Mouse (Mus musculus): ENCODE measurements around the gene Gramd4. TPM values are rescaled to one million over a fixed set of nuclear protein-coding genes. Genes with fewer than 3 reads are reported as not detected.

The Gramd4 gene
- polyA plus RNA-seq, 1 experiment from 2014 or later: 6.8 TPM

GRCm38 (mm10) chr15:86122261-86122949, 64.9 kb downstream of the Gramd4 start:
- no peak overlapping the region for H3K27ac ChIP-seq
- no peak for DNase-seq
- H3K9ac ChIP-seq: no peak overlapping the region
- peaks cover 25% of the 10 kb centered on the region for H3K4me1 ChIP-seq (replicated peaks)
- ATAC-seq (ENCODE audit: low read depth): no peak
- peaks cover 79% of the 10 kb centered on the region for H3K36me3 ChIP-seq
- H3K4me2 ChIP-seq: no peak overlapping the region
- H3K27me3 ChIP-seq: no peaks in the 10 kb centered on the region
- no peaks in the 10 kb centered on the region for H3K9me3 ChIP-seq (replicated peaks)
- H3K4me3 ChIP-seq (replicated peaks): no peak overlapping the region
- 86% methylated on average over 9 of the region's 9 CpGs for WGBS (ENCODE audit: insufficient replicate concordance)

- H3K4me3 ChIP-seq (replicated peaks): no peak overlapping the region
- peaks cover 86% of the 10 kb centered on the region for H3K36me3 ChIP-seq
- H3K4me1 ChIP-seq (replicated peaks): peaks cover 18% of the 10 kb centered on the region
- peak; percentile 28 for DNase-seq
- 52% methylated on average over 4 of the region's 4 CpGs for WGBS (ENCODE audit: insufficient replicate concordance)
- H3K4me2 ChIP-seq: no peak overlapping the region
- H3K9ac ChIP-seq: no peak overlapping the region
- H3K9me3 ChIP-seq (replicated peaks): no peaks in the 10 kb centered on the region
- 0 out of 2 replicates have a peak overlapping the region, but pooled peaks have one; percentile 4 for H3K27ac ChIP-seq
- peak; percentile 75 for ATAC-seq (ENCODE audit: low read depth)
- H3K27me3 ChIP-seq: no peaks in the 10 kb centered on the region
Observed at GRCm38 (mm10) chr15:86123409-86123808, 65.9 kb downstream of the Gramd4 start.

DNA sequence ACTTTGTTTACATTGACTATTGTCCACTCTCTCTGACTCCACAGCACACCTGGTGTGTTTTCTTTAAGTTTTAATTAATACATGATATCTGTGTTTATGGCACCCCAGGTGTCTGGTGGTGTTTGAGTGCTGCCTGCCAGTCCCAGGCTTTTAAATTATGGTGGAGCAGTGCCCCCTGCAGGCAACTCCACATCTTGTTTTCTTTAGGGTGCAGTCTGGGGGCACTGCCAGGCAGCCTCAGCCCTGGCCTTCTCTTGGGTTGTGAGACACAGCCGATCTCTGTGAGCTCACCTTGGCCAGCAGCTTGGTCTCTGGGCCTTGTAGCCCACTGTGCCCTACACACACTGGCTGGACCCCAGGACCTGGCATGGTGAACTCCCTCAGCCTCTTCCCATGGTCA, 66.9 kb downstream of the Gramd4 start:
- peak; percentile 60 for ATAC-seq (ENCODE audit: low read depth)
- 50% methylated on average over 1 of the region's 1 CpGs for WGBS (ENCODE audit: insufficient replicate concordance)
- H3K9ac ChIP-seq: no peak overlapping the region

GRCm38 (mm10) chr15:86129036-86129435, 71.5 kb downstream of the Gramd4 start:
- H3K4me2 ChIP-seq: no peak overlapping the region
- H3K4me1 ChIP-seq (replicated peaks): peaks cover 2% of the 10 kb centered on the region; the same call in 1 of the 2 replicates
- peaks cover 88% of the 10 kb centered on the region for H3K36me3 ChIP-seq
- no peak for DNase-seq
- no peak for ATAC-seq (ENCODE audit: low read depth)
- H3K27me3 ChIP-seq: no peaks in the 10 kb centered on the region
- H3K9me3 ChIP-seq (replicated peaks): no peaks in the 10 kb centered on the region
- no peak overlapping the region for H3K9ac ChIP-seq
- H3K27ac ChIP-seq: no peak overlapping the region
- H3K4me3 ChIP-seq (replicated peaks): no peak overlapping the region
- 80% methylated on average over 3 of the region's 3 CpGs for WGBS (ENCODE audit: insufficient replicate concordance)

More for the DNA sequence above, 66.9 kb downstream of the Gramd4 start:
- 0 out of 2 replicates have a peak overlapping the region, but pooled peaks have one; percentile 34 for H3K27ac ChIP-seq
- no peak overlapping the region for H3K4me2 ChIP-seq
- no peaks in the 10 kb centered on the region for H3K9me3 ChIP-seq (replicated peaks)
- no peak overlapping the region for H3K4me3 ChIP-seq (replicated peaks)
- peaks cover 18% of the 10 kb centered on the region for H3K4me1 ChIP-seq (replicated peaks)
- peak; percentile 65 for DNase-seq
- H3K36me3 ChIP-seq: peaks cover 86% of the 10 kb centered on the region
- no peaks in the 10 kb centered on the region for H3K27me3 ChIP-seq

DNA sequence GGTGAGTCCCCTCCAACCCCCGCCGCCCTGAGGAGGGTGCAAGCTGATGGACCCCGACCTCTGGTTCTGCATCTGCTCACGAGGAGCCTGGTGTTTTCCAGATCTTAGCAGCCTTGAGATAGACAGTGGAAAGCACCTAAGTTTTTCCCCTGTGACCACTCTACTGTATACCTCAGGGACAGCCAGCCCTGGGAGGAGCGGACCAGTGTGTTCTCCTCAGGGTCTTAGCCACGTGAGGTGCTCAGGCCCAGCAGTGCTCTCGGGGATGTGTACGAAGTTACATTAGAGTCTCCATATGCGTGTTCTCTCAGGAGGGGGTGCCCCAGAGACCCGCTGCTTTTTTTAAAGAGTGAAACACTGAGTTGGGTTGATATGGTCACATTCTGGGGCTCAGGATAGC, 73.2 kb downstream of the Gramd4 start:
- Histone ChIP-seq H3K4me1 (replicated peaks) (no peaks in the 10 kb centered on the region), H3K36me3 (peaks cover 91% of the 10 kb centered on the region), H3K9me3 (replicated peaks) (no peaks in the 10 kb centered on the region), H3K4me2 (no peak overlapping the region), H3K27ac (no peak overlapping the region), H3K4me3 (replicated peaks) (no peak overlapping the region), H3K9ac (no peak overlapping the region), H3K27me3 (no peaks in the 10 kb centered on the region)
- 85% methylated on average over 10 of the region's 10 CpGs for WGBS (ENCODE audit: insufficient replicate concordance)
- ATAC-seq (ENCODE audit: low read depth) (no peak), DNase-seq (no peak)

- no peaks in the 10 kb centered on the region for H3K4me1 ChIP-seq (replicated peaks)
- H3K4me2 ChIP-seq: no peak overlapping the region
- no peak overlapping the region for H3K27ac ChIP-seq
- H3K36me3 ChIP-seq: peaks cover 59% of the 10 kb centered on the region
- H3K9me3 ChIP-seq (replicated peaks): no peaks in the 10 kb centered on the region
- ATAC-seq (ENCODE audit: low read depth): peak; percentile 26; the same call in 1 of the 2 replicates
- H3K27me3 ChIP-seq: no peaks in the 10 kb centered on the region
- no peak overlapping the region for H3K9ac ChIP-seq
- 50% methylated on average over 18 of the region's 18 CpGs for WGBS (ENCODE audit: insufficient replicate concordance)
- DNase-seq: peak; percentile 64
- no peak overlapping the region for H3K4me3 ChIP-seq (replicated peaks)
Observed at GRCm38 (mm10) chr15:86134941-86135783, 77.7 kb downstream of the Gramd4 start.

DNA sequence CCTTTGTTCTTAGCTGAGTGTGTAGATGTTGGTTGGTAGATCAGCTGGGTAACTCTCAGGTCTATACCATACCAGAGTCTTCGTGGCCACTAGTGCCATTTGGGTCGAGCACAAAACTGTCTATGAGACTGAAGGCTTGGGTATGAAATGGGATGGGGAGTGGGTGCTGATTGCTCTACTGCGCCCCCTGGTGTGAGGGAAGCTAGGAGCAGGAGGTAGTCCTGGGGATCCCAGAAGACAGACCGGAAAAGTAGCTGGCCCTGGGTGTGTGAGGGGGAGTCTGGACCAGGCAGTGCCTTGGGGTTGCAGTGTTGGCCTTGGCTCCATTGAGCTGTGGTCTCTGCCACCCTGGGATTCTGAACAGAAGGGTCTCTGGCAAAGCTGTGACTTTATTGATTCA, 80.1 kb downstream of the Gramd4 start:
- 46% methylated on average over 4 of the region's 4 CpGs for WGBS (ENCODE audit: insufficient replicate concordance)
- no peaks in the 10 kb centered on the region for H3K27me3 ChIP-seq
- H3K36me3 ChIP-seq: peaks cover 39% of the 10 kb centered on the region
- no peaks in the 10 kb centered on the region for H3K9me3 ChIP-seq (replicated peaks)
- no peak overlapping the region for H3K9ac ChIP-seq
- no peak overlapping the region for H3K27ac ChIP-seq
- no peak overlapping the region for H3K4me2 ChIP-seq
- no peak overlapping the region for H3K4me3 ChIP-seq (replicated peaks)
- peak; percentile 33 for DNase-seq
- ATAC-seq (ENCODE audit: low read depth): no peak
- no peaks in the 10 kb centered on the region for H3K4me1 ChIP-seq (replicated peaks)

- no peak overlapping the region for H3K9ac ChIP-seq
- H3K36me3 ChIP-seq: peaks cover 15% of the 10 kb centered on the region
- H3K4me3 ChIP-seq (replicated peaks): no peak overlapping the region
- H3K4me2 ChIP-seq: no peak overlapping the region
- H3K27me3 ChIP-seq: no peaks in the 10 kb centered on the region
- no peaks in the 10 kb centered on the region for H3K9me3 ChIP-seq (replicated peaks)
- 32% methylated on average over 10 of the region's 10 CpGs for WGBS (ENCODE audit: insufficient replicate concordance)
- no peak overlapping the region for H3K27ac ChIP-seq
- no peaks in the 10 kb centered on the region for H3K4me1 ChIP-seq (replicated peaks)
- ATAC-seq (ENCODE audit: low read depth) (no peak), DNase-seq (peak; percentile 19)
Observed at GRCm38 (mm10) chr15:86140323-86140722, 82.8 kb downstream of the Gramd4 start.

DNA sequence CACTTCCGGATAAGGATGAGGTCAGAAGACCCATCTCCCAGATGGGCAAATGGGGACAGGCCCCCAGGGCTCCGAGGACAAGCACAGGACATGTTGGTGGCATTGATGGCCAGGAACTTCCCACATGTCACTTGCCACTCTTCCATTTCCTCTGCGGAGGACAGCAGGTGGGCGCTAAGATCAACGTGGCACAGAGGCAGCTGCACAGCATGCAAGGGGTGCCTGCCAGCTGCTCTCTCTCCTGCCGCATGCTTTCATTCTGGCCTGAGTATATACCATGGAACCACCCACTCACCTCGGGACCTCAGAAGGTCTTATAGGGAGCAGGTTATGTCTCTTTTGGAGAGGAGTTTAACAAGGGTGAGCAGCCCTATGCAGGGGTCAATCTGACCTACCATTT, 87.1 kb downstream of the Gramd4 start:
- H3K36me3 ChIP-seq: peaks cover 6% of the 10 kb centered on the region; the same call in 1 of the 2 replicates
- no peaks in the 10 kb centered on the region for H3K27me3 ChIP-seq
- DNase-seq (no peak), ATAC-seq (ENCODE audit: low read depth) (no peak)
- no peak overlapping the region for H3K9ac ChIP-seq
- no peaks in the 10 kb centered on the region for H3K4me1 ChIP-seq (replicated peaks)
- no peak overlapping the region for H3K4me2 ChIP-seq
- H3K4me3 ChIP-seq (replicated peaks): no peak overlapping the region
- WGBS (ENCODE audit: insufficient replicate concordance): 66% methylated on average over 7 of the region's 7 CpGs
- no peaks in the 10 kb centered on the region for H3K9me3 ChIP-seq (replicated peaks)
- no peak overlapping the region for H3K27ac ChIP-seq

DNA sequence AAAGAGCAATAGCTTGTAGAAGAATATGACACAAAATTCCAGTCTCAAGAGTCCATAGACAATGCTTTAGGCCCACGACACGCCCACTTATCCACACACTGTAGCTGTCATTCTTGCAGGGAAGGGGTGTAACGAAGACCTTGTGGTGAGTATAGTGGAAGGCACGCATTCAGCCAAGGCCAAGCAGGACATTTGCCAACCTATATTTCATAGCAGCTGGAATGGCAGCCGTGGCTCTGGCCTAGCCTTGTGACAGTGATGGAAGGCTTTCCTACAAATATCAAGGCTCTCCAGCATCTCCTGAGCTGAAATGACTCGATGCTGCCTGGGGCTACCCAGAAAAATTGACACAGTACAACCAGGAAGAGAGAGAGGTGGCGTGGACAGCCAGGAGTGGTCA, 87.6 kb downstream of the Gramd4 start:
- no peak for ATAC-seq (ENCODE audit: low read depth)
- no peaks in the 10 kb centered on the region for H3K4me1 ChIP-seq (replicated peaks)
- no peak for DNase-seq
- H3K4me3 ChIP-seq (replicated peaks): no peak overlapping the region
- no peak overlapping the region for H3K27ac ChIP-seq
- WGBS (ENCODE audit: insufficient replicate concordance): 72% methylated on average over 7 of the region's 7 CpGs
- H3K27me3 ChIP-seq: no peaks in the 10 kb centered on the region
- H3K9me3 ChIP-seq (replicated peaks): no peaks in the 10 kb centered on the region
- no peak overlapping the region for H3K4me2 ChIP-seq
- peaks cover 6% of the 10 kb centered on the region; the same call in 1 of the 2 replicates for H3K36me3 ChIP-seq
- no peak overlapping the region for H3K9ac ChIP-seq

DNA sequence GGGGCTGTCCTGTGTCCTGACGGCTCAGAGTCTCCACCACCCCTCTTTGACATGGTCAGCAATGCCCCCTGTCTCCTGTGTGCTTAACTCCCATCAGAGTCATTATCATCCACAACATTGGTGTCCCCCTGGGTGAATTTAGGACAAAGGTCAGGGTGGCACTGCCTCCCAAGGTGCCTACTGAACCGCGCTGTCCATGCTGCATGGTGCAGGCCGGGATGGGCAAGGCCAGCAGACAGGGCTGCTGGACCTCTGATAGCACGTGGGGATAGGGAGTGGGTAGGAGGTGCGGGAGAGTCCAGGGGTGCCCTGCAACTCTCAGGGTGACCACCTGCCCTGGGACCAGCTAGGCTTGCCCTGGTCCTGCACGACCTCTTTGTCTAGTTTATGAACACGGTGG, 89.4 kb downstream of the Gramd4 start:
- no peak overlapping the region for H3K9ac ChIP-seq
- no peaks in the 10 kb centered on the region for H3K9me3 ChIP-seq (replicated peaks)
- no peak overlapping the region for H3K4me3 ChIP-seq (replicated peaks)
- no peaks in the 10 kb centered on the region for H3K27me3 ChIP-seq
- no peak overlapping the region for H3K4me2 ChIP-seq
- no peak for DNase-seq
- peaks cover 6% of the 10 kb centered on the region; the same call in 1 of the 2 replicates for H3K36me3 ChIP-seq
- ATAC-seq (ENCODE audit: low read depth): no peak
- no peaks in the 10 kb centered on the region for H3K4me1 ChIP-seq (replicated peaks)
- 76% methylated on average over 8 of the region's 8 CpGs for WGBS (ENCODE audit: insufficient replicate concordance)
- no peak overlapping the region for H3K27ac ChIP-seq

Data from liver, embryonic 13.5 days (tissue).